Mouse (Mus musculus): ENCODE measurements around the gene Carnmt1. TPM values are rescaled to one million over a fixed set of nuclear protein-coding genes. Genes with fewer than 3 reads are reported as not detected.

Gene Carnmt1
- total RNA-seq, 4 experiments from 2014 or later: 9.7 to 14.1 (median 10.7) TPM

DNA sequence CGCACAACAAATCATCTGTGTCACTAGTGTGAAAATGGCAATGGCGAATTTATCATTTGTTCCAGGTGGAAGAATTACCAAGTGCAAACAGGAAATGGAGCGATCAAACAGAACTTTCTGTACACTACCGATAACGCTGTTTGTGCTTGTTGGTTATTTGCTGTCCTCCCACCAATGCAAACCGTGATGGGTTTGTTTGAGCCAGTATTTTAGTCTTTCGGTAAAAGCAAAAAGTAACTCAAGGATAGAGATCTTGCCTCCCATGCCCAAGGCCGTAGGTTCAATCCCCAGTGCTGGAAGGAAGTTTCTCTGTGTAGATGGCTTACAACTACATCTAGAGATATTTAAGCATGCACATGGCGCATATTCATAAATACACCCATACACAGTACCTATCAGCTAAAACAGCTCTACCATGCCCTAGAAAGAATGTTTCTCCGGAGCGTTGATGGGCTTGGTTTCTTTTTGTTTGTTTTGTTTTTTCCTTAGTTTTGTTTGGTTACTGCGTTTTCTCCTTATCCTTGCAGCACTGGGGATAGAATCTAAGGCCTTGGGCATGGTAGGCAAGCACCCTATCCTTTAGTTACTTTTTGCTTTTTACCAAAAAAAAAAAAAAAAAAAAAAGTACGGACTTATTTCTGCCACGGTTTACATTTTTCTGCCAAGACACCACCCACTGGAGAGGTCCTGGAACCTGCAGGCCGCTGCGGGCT, 41.7 kb downstream of the Carnmt1 start:
- DNase-seq (ENCODE audit: low spot score in 2 of 2): no peak

DNA sequence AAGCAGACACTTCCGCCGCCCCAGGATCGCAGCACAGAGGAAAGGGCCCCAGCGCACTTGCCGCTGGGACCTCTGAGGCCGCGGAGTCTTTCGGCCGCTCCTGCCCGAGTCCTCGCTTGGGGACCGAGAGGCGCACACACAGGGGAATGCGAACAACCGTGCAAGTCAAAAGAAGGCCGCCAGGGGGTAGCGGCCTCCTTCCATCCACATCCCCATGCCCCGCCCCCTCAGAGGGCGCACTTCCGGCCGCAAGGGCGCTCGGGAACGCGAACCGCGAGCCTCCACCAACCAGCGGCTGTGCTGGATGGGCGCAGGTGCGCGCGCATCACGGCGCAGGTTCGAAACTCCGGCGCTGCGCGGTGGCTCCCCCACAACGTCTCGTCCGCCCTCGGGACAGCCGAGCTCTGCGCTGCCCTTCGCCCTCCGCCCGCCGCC, 42.3 kb downstream of the Carnmt1 start, which contains the start of gene D030056L22Rik:
Gene D030056L22Rik (plus strand): TSS at position 328 of the 435 bp plus-strand sequence.
- DNase-seq (ENCODE audit: low spot score in 2 of 2): peak; percentile 95 to 98

DNA sequence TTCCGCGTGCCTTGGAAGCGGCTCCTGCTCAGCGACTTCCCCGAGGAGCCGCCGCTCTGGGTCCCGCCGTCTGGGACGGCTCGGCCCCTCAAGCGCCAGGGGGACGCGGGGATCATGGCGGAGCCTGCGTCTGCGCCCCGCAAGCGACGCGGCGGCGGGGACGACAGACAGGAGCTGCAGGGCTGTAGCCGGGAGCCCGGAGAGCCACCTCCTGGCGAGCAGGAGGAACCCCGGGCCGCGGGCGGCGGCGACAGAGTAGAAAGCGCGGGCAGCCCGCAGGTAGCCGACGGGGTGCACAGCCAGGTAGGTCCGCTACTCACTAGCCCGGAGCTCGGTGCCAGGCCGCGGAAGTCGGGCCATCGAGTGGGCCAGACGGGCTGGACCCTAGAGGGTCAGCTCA, 42.8 kb downstream of the Carnmt1 start:
- DNase-seq (ENCODE audit: low spot score in 2 of 2): peak; percentile 29 to 31

DNA sequence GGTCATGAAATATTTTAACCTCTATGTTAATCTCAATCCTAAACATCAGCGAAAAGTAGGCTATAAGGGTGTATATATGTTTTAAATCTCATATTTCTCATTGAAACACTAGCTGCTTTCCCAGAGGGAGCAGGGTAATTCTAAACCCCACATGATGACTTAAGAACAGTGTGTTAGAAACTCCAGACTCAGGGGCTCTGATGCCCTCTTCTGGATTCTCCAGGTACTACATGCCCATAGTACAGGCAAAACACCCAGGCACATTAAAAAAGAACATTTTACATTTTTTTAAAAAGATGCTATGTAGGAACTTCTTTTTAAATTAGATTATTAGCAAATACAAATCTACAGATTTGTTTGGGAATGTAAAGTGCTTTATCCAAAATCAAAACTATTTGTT, 45.8 kb downstream of the Carnmt1 start:
- DNase-seq (ENCODE audit: low spot score in 2 of 2): peak; percentile 22 to 69

DNA sequence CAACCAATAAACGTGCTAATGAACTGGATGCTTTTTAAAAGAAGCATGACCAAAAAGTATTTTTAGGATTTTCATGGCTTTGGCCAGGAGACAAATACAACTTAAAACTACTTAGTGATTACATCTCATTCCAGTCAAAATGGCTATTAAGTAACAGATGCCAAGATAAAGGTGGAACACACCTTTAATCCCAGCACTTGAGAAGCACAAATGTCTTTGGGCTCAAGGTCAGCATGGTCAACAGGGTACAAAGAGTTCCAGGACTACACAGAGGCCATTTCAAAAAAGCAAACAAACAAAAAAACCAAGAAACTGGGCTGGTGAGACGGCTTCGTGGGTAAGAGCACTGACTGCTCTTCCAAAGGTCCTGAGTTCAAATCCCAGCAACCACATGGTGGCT, 49.8 kb downstream of the Carnmt1 start:
- no peak for DNase-seq (ENCODE audit: low spot score in 2 of 2)

DNA sequence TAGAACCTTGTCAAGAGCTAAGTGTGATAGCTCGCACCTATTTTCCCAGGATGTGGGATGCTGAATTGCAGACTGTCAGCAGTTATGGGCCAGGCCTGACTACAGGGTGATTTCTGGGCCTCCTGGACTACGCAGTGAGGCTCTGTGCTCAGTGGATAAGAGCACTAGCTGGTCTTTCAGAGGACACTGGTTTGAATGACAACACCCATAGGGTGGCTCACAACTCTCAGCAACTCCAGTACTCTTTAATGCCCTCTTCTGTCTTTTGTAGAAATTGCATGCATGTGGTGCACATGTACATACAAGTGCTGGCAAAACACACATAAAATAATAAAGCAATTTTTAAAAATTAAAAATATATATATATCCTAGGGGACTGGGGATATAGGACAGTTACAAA, 54.6 kb downstream of the Carnmt1 start:
- DNase-seq (ENCODE audit: low spot score in 2 of 2): no peak

DNA sequence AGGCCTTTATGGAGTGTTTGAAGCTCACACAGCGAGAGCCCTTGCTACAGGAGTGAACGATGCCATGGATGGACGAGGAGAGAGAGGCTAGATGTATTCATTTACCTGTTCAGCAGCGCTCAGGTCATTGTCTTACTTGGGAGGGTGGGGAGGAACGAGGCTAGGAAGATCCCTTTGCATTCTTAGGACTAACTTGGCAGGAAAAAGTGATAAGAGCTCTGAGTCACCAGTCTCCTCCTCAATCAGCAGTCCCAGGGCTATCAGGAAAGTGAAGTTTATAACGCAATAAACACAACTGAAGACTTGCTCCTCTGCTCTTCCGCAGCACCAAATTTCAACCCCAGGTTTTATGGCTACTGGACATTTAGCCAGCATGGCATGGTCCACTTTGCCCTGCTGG, 59.7 kb downstream of the Carnmt1 start:
- no peak for DNase-seq (ENCODE audit: low spot score in 2 of 2)

DNA sequence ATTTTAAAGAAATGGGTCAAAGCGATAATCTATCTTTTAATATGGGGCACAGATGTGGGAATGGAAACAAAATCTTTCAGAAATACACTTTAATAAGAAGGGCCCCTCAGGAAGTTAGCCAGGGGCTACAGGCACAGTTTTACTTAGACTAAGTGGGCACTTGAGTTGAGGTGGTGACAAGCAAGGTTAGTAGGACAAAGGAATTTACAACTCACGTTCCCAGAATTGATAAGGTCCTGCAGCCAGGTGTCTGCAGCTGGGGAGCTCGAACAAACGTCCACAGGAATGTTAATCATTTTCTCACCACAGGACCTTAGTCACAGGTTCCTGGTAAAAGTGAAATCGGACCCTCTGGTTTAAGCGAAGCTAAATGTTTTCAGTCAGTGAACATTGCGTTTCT, 60.5 kb downstream of the Carnmt1 start:
- DNase-seq (ENCODE audit: low spot score in 2 of 2): no peak

DNA sequence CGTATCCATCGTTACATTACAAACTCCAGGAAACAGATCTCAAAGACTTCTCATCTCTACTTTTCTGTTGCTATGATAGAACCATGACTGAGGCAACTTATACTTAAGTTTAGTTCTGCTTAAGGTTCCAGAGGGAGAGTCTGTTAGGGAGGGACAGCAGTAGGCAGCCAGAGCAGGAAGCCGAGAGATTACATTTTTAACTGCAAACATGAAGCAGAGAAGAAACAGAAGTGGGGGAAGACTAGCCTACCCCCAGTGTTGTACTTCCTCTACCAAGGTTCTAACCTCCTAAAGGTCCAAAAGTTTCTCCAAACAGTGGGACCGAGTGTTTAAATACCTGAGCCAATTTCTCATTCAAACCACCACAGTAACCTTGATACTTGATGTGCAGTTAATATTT, 65.3 kb downstream of the Carnmt1 start:
- no peak for DNase-seq (ENCODE audit: low spot score in 2 of 2)

DNA sequence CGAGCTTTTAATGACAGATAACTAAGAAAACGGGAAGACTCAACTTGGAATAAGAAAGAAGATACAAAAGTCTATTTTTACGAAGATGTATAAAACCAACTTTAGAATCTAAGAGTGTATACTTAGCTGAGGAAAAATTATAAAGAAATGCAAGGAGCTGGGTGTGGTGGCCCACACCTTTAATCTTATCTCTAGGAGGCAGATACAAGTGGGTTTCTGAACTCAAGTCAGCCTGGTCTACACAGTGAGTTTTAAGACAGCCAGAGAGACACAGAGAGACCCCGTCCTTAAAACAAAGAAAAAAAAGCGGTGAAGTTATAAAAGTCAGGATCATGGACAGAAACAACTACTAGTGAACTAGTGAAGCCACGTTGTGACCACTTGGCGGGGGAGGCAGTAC, 68.6 kb downstream of the Carnmt1 start:
- DNase-seq (ENCODE audit: low spot score in 2 of 2): no peak

DNA sequence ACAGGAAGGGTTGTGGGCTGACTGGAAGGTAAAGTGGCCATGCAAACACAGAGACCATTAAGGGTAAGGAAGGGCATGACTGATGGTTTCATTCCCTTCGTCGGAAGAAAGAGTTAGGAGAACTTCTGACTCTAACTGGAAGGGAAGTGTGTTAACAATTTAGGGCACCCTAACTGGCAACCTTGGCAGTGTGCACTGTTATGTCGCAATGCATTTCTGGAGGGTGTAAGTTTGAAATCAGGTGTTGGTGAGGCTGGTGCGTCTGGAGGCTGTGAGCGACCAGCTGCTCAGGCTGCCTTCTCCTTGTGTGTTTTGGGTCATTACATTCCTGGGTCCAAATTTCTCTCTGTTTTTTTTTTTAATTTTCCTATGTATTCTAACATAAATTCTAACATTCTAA, 73.4 kb downstream of the Carnmt1 start:
- DNase-seq (ENCODE audit: low spot score in 2 of 2): no peak

DNA sequence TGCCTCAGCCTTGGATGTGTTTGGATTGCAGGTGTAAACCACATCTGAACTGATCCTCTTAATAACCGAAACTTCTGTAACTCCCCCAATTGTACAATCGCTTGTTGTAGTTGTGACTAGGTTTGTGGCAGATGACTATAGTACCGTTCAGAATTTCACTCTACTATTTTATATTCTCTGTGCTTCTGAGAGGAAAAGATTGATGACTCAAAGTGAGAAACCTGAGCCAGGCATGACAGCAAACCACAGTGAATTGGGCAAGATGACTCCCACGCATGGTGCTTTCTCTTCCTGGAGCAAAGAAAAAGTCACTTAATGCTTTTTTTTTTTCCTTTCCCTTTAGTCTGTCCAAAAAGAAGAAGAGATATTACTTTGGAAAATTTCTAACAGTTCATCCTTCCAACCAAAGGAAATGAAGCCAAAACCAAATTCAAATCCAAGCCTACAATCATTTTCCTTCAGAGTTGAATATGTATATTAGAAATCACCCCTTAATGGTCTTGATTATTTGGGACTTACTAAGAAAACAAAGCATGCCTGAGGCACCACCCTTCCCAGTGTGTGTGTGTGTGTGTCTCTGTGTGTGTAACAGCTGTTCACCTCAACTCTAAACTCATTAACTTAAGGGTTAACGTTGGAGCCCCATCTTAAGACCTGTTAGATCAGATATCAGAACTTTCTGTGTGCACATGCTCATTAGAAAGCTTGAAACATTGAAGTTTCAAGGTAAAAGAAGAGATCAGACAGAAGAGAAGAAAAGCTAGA, 76.2 kb downstream of the Carnmt1 start:
- DNase-seq (ENCODE audit: low spot score in 2 of 2): no peak

DNA sequence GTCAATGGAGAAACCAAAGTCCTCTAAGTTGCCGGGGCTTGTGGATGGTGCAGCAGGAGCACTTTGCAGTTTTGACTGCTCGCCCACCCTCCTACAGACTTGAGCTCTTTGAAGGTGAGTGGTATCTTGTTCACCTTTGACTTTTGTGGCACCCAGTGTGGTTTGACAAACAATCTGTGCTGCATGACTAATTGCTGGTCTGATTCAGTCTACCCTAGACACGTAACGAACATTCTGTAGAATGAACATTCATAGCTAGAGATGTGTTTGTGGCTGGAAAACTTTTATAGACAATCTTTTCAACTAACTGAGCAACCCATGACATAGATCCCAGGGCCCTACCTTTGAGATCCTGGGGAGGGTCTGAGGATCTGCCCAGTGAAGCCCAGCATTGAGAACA, 76.8 kb downstream of the Carnmt1 start:
- DNase-seq (ENCODE audit: low spot score in 2 of 2): no peak

DNA sequence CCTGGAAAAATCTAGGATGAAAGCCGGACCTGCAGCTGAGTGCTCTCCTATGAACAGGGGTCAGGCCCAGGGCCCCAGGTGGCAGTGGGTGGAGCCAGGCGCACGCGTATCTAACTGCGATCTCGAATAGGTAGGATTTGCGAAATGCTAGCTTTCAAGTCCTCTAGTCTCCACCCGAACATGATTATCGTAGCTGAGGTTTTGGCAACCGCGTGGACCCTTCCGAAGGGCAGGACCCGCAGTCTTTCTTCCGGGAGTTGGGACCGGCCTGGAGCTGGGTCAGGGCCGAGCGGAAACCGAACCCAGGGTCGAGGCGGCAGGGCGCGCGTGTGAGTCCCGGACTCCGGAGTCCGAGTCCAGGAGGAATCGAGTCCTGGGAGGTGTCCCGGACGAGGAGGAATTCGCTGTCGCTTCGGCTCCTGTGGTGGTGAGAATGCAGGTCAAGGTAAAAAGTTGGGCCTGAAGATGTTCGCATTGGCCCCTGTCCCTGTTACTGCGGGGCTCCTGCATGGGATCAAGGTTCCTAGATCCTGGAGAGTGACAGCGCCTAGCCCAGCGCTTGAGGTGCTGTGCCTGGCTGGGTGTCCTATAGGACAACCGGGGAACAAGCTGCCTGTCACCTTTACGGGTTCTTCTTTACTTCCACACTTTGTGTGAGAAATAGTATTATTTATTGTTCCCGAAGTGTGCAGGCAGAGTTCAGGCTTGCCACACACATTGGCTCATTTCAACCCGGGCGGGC, 79.2 kb downstream of the Carnmt1 start, which contains the start of gene Trpm6:
Gene Trpm6 (plus strand): TSS at position 386 of the 742 bp plus-strand sequence.
- DNase-seq (ENCODE audit: low spot score in 2 of 2): no peak

Other genes with a start within 250 kb of the Carnmt1 start
- gene Ostf1, start 38.9 kb upstream of the Carnmt1 start, total RNA-seq (2022): 10 to 100 TPM; 23.5 to 35.8 (median 27.8) TPM
- 10 to 100 TPM in 3 of 4 experiments, 1 to 10 TPM in 1; 8.0 to 11.0 (median 10.7) TPM for gene Nmrk1, start 38.8 kb upstream of the Carnmt1 start, total RNA-seq (2022)
- gene D030056L22Rik, start 42.4 kb downstream of the Carnmt1 start, total RNA-seq (2022): 10 to 100 TPM; 17.7 to 25.5 (median 23.2) TPM
- under 1 TPM; 0.28 to 0.68 (median 0.50) TPM for gene Trpm6, start 79.2 kb downstream of the Carnmt1 start, total RNA-seq (2022)

All from layer of hippocampus, adult 8-10 months (tissue).